Mouse (Mus musculus): ENCODE results near the gene Hist1h4k. TPM values are rescaled to one million over a fixed set of nuclear protein-coding genes. Genes with fewer than 3 reads are reported as not detected.
"Not testable (repeated sequence)": the region's sequence is repeated elsewhere in the genome, so short reads cannot be mapped to it uniquely, and the experiment has no call there.

Hist1h4k gene
- total RNA-seq (2021): 100 to 1,000 TPM; 316 to 377 TPM
- long read RNA-seq, experiment 1, partial matches to known transcripts: 0 of 1 reads
- long read RNA-seq, experiment 1, other reads (novel, unspliced or antisense): 0 of 1 reads
- long read RNA-seq, experiment 2, partial matches to known transcripts: 0 of 1 reads
- long read RNA-seq, experiment 2, other reads (novel, unspliced or antisense): 0 of 1 reads

GRCm38 (mm10) chr13:21750159-21751017 lies at the start of gene Hist1h4k:
Hist1h4k (minus strand) TSS chr13:21750505.
- DNase-seq (ENCODE audit: extremely low spot score in 1 of 2, low spot score in 2 of 2): peak; percentile 93 to 94
- H3K4me3 ChIP-seq: peak within 1 kb of the TSS; percentile 57
- H3K27ac ChIP-seq: peak within 1 kb of the TSS; percentile 9; the same call in 1 of the 2 replicates
- intact Hi-C loops (cut with DNase I): loop anchor here (1.0 to 10.0 kb wide), 6 partner anchors 16 to 2002 kb away; partner anchors contain the start of genes Hist1h1t, Hist1h2ab, Hist1h2ag and Hist1h2ai

GRCm38 (mm10) chr13:21797163-21797562 lies 46.9 kb upstream of the Hist1h4k start:
- DNase-seq (ENCODE audit: extremely low spot score in 1 of 2, low spot score in 2 of 2); H3K4me3 ChIP-seq; H3K27ac ChIP-seq: not testable (repeated sequence)
- intact Hi-C loops (cut with DNase I): loop anchor here (10.0 kb wide), 1 partner anchor 48 kb away; no protein-coding TSS in a partner anchor

- no peak overlapping the region for H3K27ac ChIP-seq
- DNase-seq (ENCODE audit: extremely low spot score in 1 of 2, low spot score in 2 of 2): no peak
- TF ChIP-seq CTCF (IDR thresholded peaks at IDR 0.05): no peak
- intact Hi-C loops (cut with DNase I): loop anchor here (10.0 kb wide), 1 partner anchor 49 kb away; no protein-coding TSS in a partner anchor
- no peak overlapping the region for H3K4me3 ChIP-seq
Observed at GRCm38 (mm10) chr13:21795584-21795983, 45.3 kb upstream of the Hist1h4k start.

GRCm38 (mm10) chr13:21790601-21791283 lies 40.4 kb upstream of the Hist1h4k start:
- TF ChIP-seq CTCF (IDR thresholded peaks at IDR 0.05): no peak
- DNase-seq (ENCODE audit: extremely low spot score in 1 of 2, low spot score in 2 of 2): no peak
- Histone ChIP-seq H3K4me3 (peak overlapping the region; percentile 9; the same call in 1 of the 2 replicates), H3K27ac (no peak overlapping the region)
- intact Hi-C loops (cut with DNase I): loop anchor here (10.0 kb wide), 1 partner anchor 54 kb away; no protein-coding TSS in a partner anchor

GRCm38 (mm10) chr13:21789925-21790324 lies 39.6 kb upstream of the Hist1h4k start:
- intact Hi-C loops (cut with DNase I): loop anchor here (10.0 kb wide), 4 partner anchors 55 to 1905 kb away; partner anchors contain the start of genes Hist1h1e, Hist1h1t, Hist1h2be and Hist1h4c

GRCm38 (mm10) chr13:21787760-21788593 lies 37.7 kb upstream of the Hist1h4k start:
- peak overlapping the region; percentile 32 for H3K4me3 ChIP-seq
- intact Hi-C loops (cut with DNase I): loop anchor here (2.0 to 10.0 kb wide), 4 partner anchors 71 to 1907 kb away; partner anchors contain the start of genes Hist1h1e, Hist1h1t, Hist1h2ai and Hist1h2be
- no peak for TF ChIP-seq CTCF (IDR thresholded peaks at IDR 0.05)
- DNase-seq (ENCODE audit: extremely low spot score in 1 of 2, low spot score in 2 of 2): no peak
- no peak overlapping the region for H3K27ac ChIP-seq

More at GRCm38 (mm10) chr13:21789925-21790324, 39.6 kb upstream of the Hist1h4k start:
- no peak overlapping the region for H3K4me3 ChIP-seq
- no peak for DNase-seq (ENCODE audit: extremely low spot score in 1 of 2, low spot score in 2 of 2)
- H3K27ac ChIP-seq: no peak overlapping the region
- TF ChIP-seq CTCF (IDR thresholded peaks at IDR 0.05): no peak

GRCm38 (mm10) chr13:21786899-21787629 lies 36.8 kb upstream of the Hist1h4k start, which contains the start of the genes Hist1h2an and Hist1h2bp:
Hist1h2an (minus strand) TSS chr13:21787218.
Hist1h2bp (plus strand) TSS chr13:21787461.
- peak; percentile 78 to 88 for DNase-seq (ENCODE audit: extremely low spot score in 1 of 2, low spot score in 2 of 2)
- peak within 1 kb of the TSS; percentile 64; the same call in 1 of the 2 replicates for H3K27ac ChIP-seq
- intact Hi-C loops (cut with DNase I): loop anchor here (2.0 to 10.0 kb wide), 4 partner anchors 70 to 1908 kb away; partner anchors contain the start of genes Hist1h1e, Hist1h1t, Hist1h2ai and Hist1h2be
- peak within 1 kb of the TSS; percentile 52 for H3K4me3 ChIP-seq

GRCm38 (mm10) chr13:21786189-21786898 lies 36.0 kb upstream of the Hist1h4k start:
- intact Hi-C loops (cut with DNase I): loop anchor here (2.0 to 10.0 kb wide), 4 partner anchors 70 to 1908 kb away; partner anchors contain the start of genes Hist1h1e, Hist1h1t, Hist1h2ai and Hist1h2be
- Histone ChIP-seq H3K4me3 (peak overlapping the region; percentile 52), H3K27ac (peak overlapping the region; percentile 64; the same call in 1 of the 2 replicates)
- no peak for TF ChIP-seq CTCF (IDR thresholded peaks at IDR 0.05)
- DNase-seq (ENCODE audit: extremely low spot score in 1 of 2, low spot score in 2 of 2): no peak

- intact Hi-C loops (cut with DNase I): loop anchor here (10.0 kb wide), 3 partner anchors 1800 to 1910 kb away; partner anchors contain the start of genes Hist1h1e, Hist1h1t, Hist1h2be and Hist1h4c
- H3K27ac ChIP-seq: no peak overlapping the region
- no peak for TF ChIP-seq CTCF (IDR thresholded peaks at IDR 0.05)
- no peak for DNase-seq (ENCODE audit: extremely low spot score in 1 of 2, low spot score in 2 of 2)
- no peak overlapping the region for H3K4me3 ChIP-seq
Observed at GRCm38 (mm10) chr13:21784311-21784710, 34.0 kb upstream of the Hist1h4k start.

All from left cerebral cortex, adult 2 months (tissue).